Mouse (Mus musculus): ENCODE results near the gene Gfra1. TPM values are rescaled to one million over a fixed set of nuclear protein-coding genes. Genes with fewer than 3 reads are reported as not detected.

The Gfra1 gene
- total RNA-seq, 1 experiment = 3.5 TPM

DNA sequence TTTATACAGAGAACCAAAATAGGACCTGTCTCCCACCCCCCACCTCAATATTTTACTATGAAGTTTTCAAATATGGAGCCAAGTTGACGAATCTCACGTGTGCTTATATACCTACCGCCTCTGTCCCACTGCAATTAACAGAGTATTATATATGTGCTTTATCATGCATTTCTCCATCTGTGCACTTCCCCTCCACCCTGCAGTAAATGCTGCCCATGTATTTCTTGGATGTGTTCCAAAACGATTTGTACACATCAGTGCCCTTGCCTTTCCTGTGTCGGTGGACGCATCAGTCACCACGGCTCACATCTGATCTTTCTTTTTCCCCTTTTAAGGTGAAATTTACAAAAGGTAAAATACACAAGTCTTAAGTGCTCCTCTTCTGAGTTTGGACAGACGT is 77.7 kb downstream of the Gfra1 start:
- TF ChIP-seq HCFC1 (IDR thresholded peaks at IDR 0.05; ENCODE audit: borderline replicate concordance, insufficient read depth, low read length) = no peak
- TF ChIP-seq ZC3H11A (IDR thresholded peaks at IDR 0.05; ENCODE audit: borderline replicate concordance, low read depth, low read length) = no peak
- no peak for TF ChIP-seq CHD2 (IDR thresholded peaks at IDR 0.05; ENCODE audit: low read depth, low read length)
- no peak for TF ChIP-seq ZNF384 (IDR thresholded peaks at IDR 0.05; ENCODE audit: low read depth, low read length)
- TF ChIP-seq MAFK (IDR thresholded peaks at IDR 0.05; ENCODE audit: insufficient read depth, low read depth, low read length) = no peak
- no peak for DNase-seq (ENCODE audit: low read depth, low spot score)
- no peaks in the 10 kb centered on the region for H3K9me3 ChIP-seq (ENCODE audit: control insufficient read depth, insufficient read depth, low read depth, low read length)
- in situ Hi-C loops (cut with MboI; ENCODE audit: low sequenced_read_pairs in 2 of 2, unreplicated experiment in 2 of 2) = no loop called here
- H3K4me3 ChIP-seq (ENCODE audit: insufficient read depth in 1 of 2, low read depth in 1 of 2, low read length in 2 of 2, poor library complexity in 1 of 2, severe bottlenecking in 1 of 2) = no peak overlapping the region
- H3K9ac ChIP-seq (ENCODE audit: insufficient read depth, low read depth, low read length, poor library complexity, severe bottlenecking) = no peak overlapping the region
- H3K36me3 ChIP-seq (ENCODE audit: control insufficient read depth, insufficient read depth, low read length, poor library complexity, severe bottlenecking) = no peaks in the 10 kb centered on the region
- no peak overlapping the region for H3K27ac ChIP-seq (ENCODE audit: insufficient read depth, low read depth, low read length, poor library complexity, severe bottlenecking)
- H3K4me1 ChIP-seq (ENCODE audit: control insufficient read depth in 2 of 2, insufficient read depth in 2 of 2, low read length in 2 of 2, poor library complexity in 1 of 2) = no peaks in the 10 kb centered on the region

DNA sequence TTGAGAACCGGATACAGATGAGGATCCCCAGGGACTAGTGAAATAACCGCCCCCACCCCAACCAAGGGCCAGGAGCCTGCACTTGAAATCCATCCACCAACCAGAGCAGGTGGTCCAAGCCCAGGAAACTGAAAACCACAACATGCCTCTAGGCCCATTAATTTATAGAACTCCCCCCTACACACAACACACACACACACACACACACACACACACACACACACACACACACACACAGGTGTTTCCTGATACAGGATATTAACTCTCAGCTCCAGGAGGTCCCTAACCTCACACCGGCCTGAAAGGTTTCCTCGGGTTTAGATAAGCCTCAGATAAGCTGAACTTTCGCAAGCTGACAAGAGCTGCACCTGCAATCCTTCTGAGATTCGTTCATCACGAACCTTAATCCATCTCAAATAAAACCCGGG is 79.0 kb downstream of the Gfra1 start:
- H3K9me3 ChIP-seq (ENCODE audit: control insufficient read depth, insufficient read depth, low read depth, low read length) = no peaks in the 10 kb centered on the region
- H3K4me1 ChIP-seq (ENCODE audit: control insufficient read depth in 2 of 2, insufficient read depth in 2 of 2, low read length in 2 of 2, poor library complexity in 1 of 2) = no peaks in the 10 kb centered on the region
- H3K27ac ChIP-seq (ENCODE audit: insufficient read depth, low read depth, low read length, poor library complexity, severe bottlenecking) = no peak overlapping the region
- no peak for TF ChIP-seq ZNF384 (IDR thresholded peaks at IDR 0.05; ENCODE audit: low read depth, low read length)
- TF ChIP-seq MAFK (IDR thresholded peaks at IDR 0.05; ENCODE audit: insufficient read depth, low read depth, low read length) = no peak
- TF ChIP-seq ZC3H11A (IDR thresholded peaks at IDR 0.05; ENCODE audit: borderline replicate concordance, low read depth, low read length) = no peak
- no peak for TF ChIP-seq CHD2 (IDR thresholded peaks at IDR 0.05; ENCODE audit: low read depth, low read length)
- no peak for TF ChIP-seq HCFC1 (IDR thresholded peaks at IDR 0.05; ENCODE audit: borderline replicate concordance, insufficient read depth, low read length)
- no peak overlapping the region for H3K9ac ChIP-seq (ENCODE audit: insufficient read depth, low read depth, low read length, poor library complexity, severe bottlenecking)
- in situ Hi-C loops (cut with MboI; ENCODE audit: low sequenced_read_pairs in 2 of 2, unreplicated experiment in 2 of 2) = no loop called here
- no peaks in the 10 kb centered on the region for H3K36me3 ChIP-seq (ENCODE audit: control insufficient read depth, insufficient read depth, low read length, poor library complexity, severe bottlenecking)
- no peak overlapping the region for H3K4me3 ChIP-seq (ENCODE audit: insufficient read depth in 1 of 2, low read depth in 1 of 2, low read length in 2 of 2, poor library complexity in 1 of 2, severe bottlenecking in 1 of 2)
- no peak for DNase-seq (ENCODE audit: low read depth, low spot score)

DNA sequence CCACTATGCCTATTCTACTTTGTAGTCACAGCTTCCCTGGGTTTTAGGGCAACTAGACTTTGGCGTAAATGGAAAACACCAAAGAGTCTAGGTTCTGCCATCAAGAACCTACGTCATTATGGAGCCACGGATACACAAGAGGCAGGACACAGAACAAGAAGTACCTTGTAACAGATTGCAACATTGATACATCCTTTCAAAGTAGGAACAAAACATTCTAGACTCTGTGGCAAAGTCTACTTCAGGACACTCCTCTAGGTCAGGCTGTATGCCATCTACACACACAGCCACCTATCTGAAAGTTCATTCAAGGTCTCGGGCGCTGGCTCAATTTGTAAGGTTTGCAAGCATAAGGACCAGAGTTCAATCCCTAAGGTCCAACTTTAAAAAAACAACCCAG is 81.1 kb downstream of the Gfra1 start:
- no peak for DNase-seq (ENCODE audit: low read depth, low spot score)
- H3K9me3 ChIP-seq (ENCODE audit: control insufficient read depth, insufficient read depth, low read depth, low read length) = no peaks in the 10 kb centered on the region
- TF ChIP-seq CHD2 (IDR thresholded peaks at IDR 0.05; ENCODE audit: low read depth, low read length) (no peak), MAFK (IDR thresholded peaks at IDR 0.05; ENCODE audit: insufficient read depth, low read depth, low read length) (no peak), HCFC1 (IDR thresholded peaks at IDR 0.05; ENCODE audit: borderline replicate concordance, insufficient read depth, low read length) (no peak), ZC3H11A (IDR thresholded peaks at IDR 0.05; ENCODE audit: borderline replicate concordance, low read depth, low read length) (no peak), ZNF384 (IDR thresholded peaks at IDR 0.05; ENCODE audit: low read depth, low read length) (no peak)
- no peaks in the 10 kb centered on the region for H3K36me3 ChIP-seq (ENCODE audit: control insufficient read depth, insufficient read depth, low read length, poor library complexity, severe bottlenecking)
- no peaks in the 10 kb centered on the region for H3K4me1 ChIP-seq (ENCODE audit: control insufficient read depth in 2 of 2, insufficient read depth in 2 of 2, low read length in 2 of 2, poor library complexity in 1 of 2)
- in situ Hi-C loops (cut with MboI; ENCODE audit: low sequenced_read_pairs in 2 of 2, unreplicated experiment in 2 of 2) = no loop called here
- no peak overlapping the region for H3K9ac ChIP-seq (ENCODE audit: insufficient read depth, low read depth, low read length, poor library complexity, severe bottlenecking)
- no peak overlapping the region for H3K27ac ChIP-seq (ENCODE audit: insufficient read depth, low read depth, low read length, poor library complexity, severe bottlenecking)
- H3K4me3 ChIP-seq (ENCODE audit: insufficient read depth in 1 of 2, low read depth in 1 of 2, low read length in 2 of 2, poor library complexity in 1 of 2, severe bottlenecking in 1 of 2) = no peak overlapping the region

DNA sequence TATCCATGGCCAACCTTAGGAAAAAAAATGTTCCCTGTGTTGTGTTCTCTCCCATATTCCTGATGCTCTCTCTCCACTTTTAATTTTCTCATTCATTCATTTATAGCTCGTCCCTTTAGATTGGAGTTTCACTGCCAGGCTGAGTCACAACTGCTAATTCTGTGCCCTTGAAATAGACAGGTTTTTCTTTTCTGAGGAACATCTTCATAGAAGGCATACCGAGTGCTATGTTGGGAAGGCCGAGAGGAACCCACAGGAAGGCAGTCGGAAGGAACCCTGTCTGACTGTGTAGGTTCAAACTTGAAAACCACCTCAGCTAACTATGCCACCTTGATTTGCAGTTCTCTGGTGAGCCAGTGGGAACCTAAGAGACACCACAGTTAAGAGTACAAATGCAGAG is 81.6 kb downstream of the Gfra1 start:
- DNase-seq (ENCODE audit: low read depth, low spot score) = no peak
- H3K4me3 ChIP-seq (ENCODE audit: insufficient read depth in 1 of 2, low read depth in 1 of 2, low read length in 2 of 2, poor library complexity in 1 of 2, severe bottlenecking in 1 of 2) = no peak overlapping the region
- TF ChIP-seq ZC3H11A (IDR thresholded peaks at IDR 0.05; ENCODE audit: borderline replicate concordance, low read depth, low read length) (no peak), CHD2 (IDR thresholded peaks at IDR 0.05; ENCODE audit: low read depth, low read length) (no peak), MAFK (IDR thresholded peaks at IDR 0.05; ENCODE audit: insufficient read depth, low read depth, low read length) (no peak), ZNF384 (IDR thresholded peaks at IDR 0.05; ENCODE audit: low read depth, low read length) (no peak), HCFC1 (IDR thresholded peaks at IDR 0.05; ENCODE audit: borderline replicate concordance, insufficient read depth, low read length) (no peak)
- H3K27ac ChIP-seq (ENCODE audit: insufficient read depth, low read depth, low read length, poor library complexity, severe bottlenecking) = no peak overlapping the region
- H3K36me3 ChIP-seq (ENCODE audit: control insufficient read depth, insufficient read depth, low read length, poor library complexity, severe bottlenecking) = no peaks in the 10 kb centered on the region
- H3K9me3 ChIP-seq (ENCODE audit: control insufficient read depth, insufficient read depth, low read depth, low read length) = no peaks in the 10 kb centered on the region
- H3K9ac ChIP-seq (ENCODE audit: insufficient read depth, low read depth, low read length, poor library complexity, severe bottlenecking) = no peak overlapping the region
- in situ Hi-C loops (cut with MboI; ENCODE audit: low sequenced_read_pairs in 2 of 2, unreplicated experiment in 2 of 2) = no loop called here
- H3K4me1 ChIP-seq (ENCODE audit: control insufficient read depth in 2 of 2, insufficient read depth in 2 of 2, low read length in 2 of 2, poor library complexity in 1 of 2) = no peaks in the 10 kb centered on the region

DNA sequence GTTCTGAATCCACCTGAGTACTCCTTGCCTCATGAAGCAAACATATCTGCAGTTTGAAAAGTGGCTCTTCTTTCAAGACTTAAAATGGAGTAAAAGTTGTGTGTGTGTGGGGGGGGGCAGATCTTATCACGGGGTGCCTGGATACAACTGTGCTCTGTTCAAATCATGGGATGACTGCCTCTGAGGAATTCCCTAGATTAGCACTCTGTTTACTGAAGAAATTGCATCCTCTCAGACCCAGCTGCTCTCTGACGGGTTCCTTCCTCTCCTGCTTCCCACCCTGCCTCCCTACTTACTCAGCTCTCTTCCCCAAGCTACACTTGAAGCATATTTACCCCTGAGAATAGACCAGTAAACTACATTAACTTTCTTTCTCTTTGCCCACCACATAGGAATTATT is 87.2 kb downstream of the Gfra1 start:
- H3K9ac ChIP-seq (ENCODE audit: insufficient read depth, low read depth, low read length, poor library complexity, severe bottlenecking) = no peak overlapping the region
- DNase-seq (ENCODE audit: low read depth, low spot score) = no peak
- no peaks in the 10 kb centered on the region for H3K36me3 ChIP-seq (ENCODE audit: control insufficient read depth, insufficient read depth, low read length, poor library complexity, severe bottlenecking)
- no peak overlapping the region for H3K27ac ChIP-seq (ENCODE audit: insufficient read depth, low read depth, low read length, poor library complexity, severe bottlenecking)
- H3K4me3 ChIP-seq (ENCODE audit: insufficient read depth in 1 of 2, low read depth in 1 of 2, low read length in 2 of 2, poor library complexity in 1 of 2, severe bottlenecking in 1 of 2) = no peak overlapping the region
- H3K4me1 ChIP-seq (ENCODE audit: control insufficient read depth in 2 of 2, insufficient read depth in 2 of 2, low read length in 2 of 2, poor library complexity in 1 of 2) = no peaks in the 10 kb centered on the region; a peak in 1 of 4 replicates
- H3K9me3 ChIP-seq (ENCODE audit: control insufficient read depth, insufficient read depth, low read depth, low read length) = no peaks in the 10 kb centered on the region
- TF ChIP-seq HCFC1 (IDR thresholded peaks at IDR 0.05; ENCODE audit: borderline replicate concordance, insufficient read depth, low read length) = no peak
- no peak for TF ChIP-seq MAFK (IDR thresholded peaks at IDR 0.05; ENCODE audit: insufficient read depth, low read depth, low read length)
- TF ChIP-seq CHD2 (IDR thresholded peaks at IDR 0.05; ENCODE audit: low read depth, low read length) = no peak
- TF ChIP-seq ZNF384 (IDR thresholded peaks at IDR 0.05; ENCODE audit: low read depth, low read length) = no peak
- TF ChIP-seq ZC3H11A (IDR thresholded peaks at IDR 0.05; ENCODE audit: borderline replicate concordance, low read depth, low read length) = no peak
- in situ Hi-C loops (cut with MboI; ENCODE audit: low sequenced_read_pairs in 2 of 2, unreplicated experiment in 2 of 2) = no loop called here
